Mouse (Mus musculus): ENCODE measurements around the gene Fbxl8.

DNA sequence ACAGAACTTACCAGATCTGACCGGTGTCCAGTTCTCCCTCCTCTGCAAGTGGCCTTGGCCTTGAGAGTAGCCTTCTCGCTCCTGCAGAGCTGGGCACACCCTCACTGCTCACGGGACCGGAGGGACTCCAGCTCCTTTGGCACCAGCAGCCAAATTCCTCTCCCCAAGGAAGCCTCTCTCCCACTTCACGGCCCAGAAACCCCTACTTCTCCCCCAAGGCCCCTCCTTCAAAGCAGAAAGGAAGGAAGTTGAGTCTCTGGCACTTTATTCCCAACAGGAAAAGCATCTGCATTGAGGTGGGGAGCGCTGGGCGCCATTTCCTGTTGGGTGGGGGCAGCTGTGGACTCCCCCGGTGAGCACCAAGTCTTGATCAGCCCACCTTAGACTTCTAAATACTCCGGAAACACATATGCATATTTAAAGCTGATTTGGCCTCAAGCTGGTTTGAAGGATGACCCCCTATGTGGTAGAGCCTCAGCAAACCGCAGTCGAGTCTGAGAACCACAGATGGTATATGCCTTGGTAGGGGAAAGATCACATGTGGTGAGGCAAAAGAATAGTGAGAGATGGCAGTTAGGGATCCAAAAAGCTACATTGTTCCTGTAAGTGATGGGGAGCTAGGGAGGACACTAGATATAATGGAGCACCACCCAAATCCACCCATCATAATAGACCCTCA, 31.6 kb downstream of the Fbxl8 start, which contains the start of gene Exoc3l:
- no peak for TF ChIP-seq CTCF (IDR thresholded peaks at IDR 0.05; ENCODE audit: control insufficient read depth, insufficient read depth, low read length)
- TF ChIP-seq POLR2A (IDR thresholded peaks at IDR 0.05; ENCODE audit: borderline replicate concordance, control insufficient read depth, low read depth, low read length), result no peak
